ENCODE assay signal across 12 mouse cellular contexts in the genomic region with DNA sequence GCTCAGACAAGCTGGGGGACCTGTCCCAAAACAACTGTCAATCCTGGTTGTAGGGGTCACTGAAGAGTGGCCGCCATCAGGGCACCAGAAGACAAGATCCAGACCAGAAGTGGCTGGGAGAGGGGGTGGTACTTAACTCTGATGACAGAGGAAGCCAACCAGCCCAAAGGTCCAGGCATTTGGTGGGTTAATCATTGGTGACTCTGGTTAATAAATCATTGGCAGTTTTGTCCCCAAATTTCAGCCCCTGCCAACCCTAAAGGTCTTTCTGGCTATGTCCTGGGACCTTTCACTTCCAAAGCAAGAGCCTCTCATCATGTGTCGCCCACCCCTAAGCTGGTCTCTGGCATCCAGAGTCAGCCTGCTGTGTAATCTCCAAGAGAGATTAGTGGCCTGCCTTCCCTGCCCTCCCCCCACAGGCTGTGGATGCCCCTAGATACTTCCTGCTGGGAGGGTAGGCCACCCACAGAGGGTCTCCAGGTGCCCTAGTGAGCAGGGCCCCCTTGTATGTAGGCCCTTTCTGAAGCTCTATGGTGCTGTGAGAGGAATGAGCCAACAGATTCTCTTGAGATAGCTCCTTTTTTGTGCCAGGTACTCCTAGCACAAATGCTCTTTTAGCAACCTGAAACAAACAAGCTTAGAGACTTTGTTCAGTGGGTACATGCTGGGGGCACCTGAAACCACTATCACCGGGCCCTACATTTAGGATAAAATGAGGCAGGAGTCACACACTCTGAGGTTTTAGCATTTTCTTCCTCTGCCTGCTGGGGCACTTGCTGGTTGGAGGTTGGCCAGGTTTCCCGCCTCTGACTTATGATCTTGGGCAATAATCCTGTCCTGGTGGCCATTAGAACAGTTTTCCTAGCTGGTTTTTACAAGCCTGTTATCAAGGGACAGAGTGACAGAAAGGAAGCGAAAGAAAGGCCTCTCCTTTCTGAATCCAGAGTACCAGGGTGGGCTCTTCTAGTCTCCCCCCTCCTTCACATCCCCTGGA. TPM values are rescaled to one million over a fixed set of nuclear protein-coding genes. Genes with fewer than 3 reads are reported as not detected.
DNase-seq lines count a peak whose midpoint lies in the region; ATAC-seq and TF ChIP-seq lines count a peak whose summit lies in the region.
"Had no signal": no experiment of that assay in that cellular context is flagged by ENCODE, and none has a peak within 500 bp of the region (broad histone marks: within the 10 kb centered on the region; RNA-seq: fewer than 3 reads in every experiment).

No protein-coding gene starts in this region.

- no peak for DNase-seq in forebrain, embryonic 11.5 days (ENCODE audit: low spot score)
- peak; percentile 58 for DNase-seq in retina, postnatal 1 day
- no peak for DNase-seq in retina, embryonic 14.5 days (ENCODE audit: low spot score)
- DNase-seq in kidney, postnatal 25 days, result peak; percentile 83 to 85
- DNase-seq in ovary, postnatal 10 days (ENCODE audit: low spot score), result no peak
- no peak for DNase-seq in embryo, embryonic 10.5 days (ENCODE audit: low spot score)
- DNase-seq: gastrocnemius, postnatal 25 days; thymus, adult 2 months had no signal

- H3K9me3 ChIP-seq in forebrain, embryonic 12.5 days, result no peaks in the 10 kb centered on the region
- H3K9me3 ChIP-seq in forebrain, embryonic 11.5 days (ENCODE audit: control insufficient read depth, low read length), result no peaks in the 10 kb centered on the region
- H3K9me3 ChIP-seq: embryonic facial prominence, embryonic 15.5 days; midbrain, embryonic 13.5 days had no signal

- no peak for TF ChIP-seq POLR2A in small intestine, adult 2 months (IDR thresholded peaks at IDR 0.05; ENCODE audit: low read depth, low read length)

- H3K27me3 ChIP-seq in forebrain, embryonic 12.5 days, result no peaks in the 10 kb centered on the region
- H3K27me3 ChIP-seq in forebrain, embryonic 11.5 days (ENCODE audit: control insufficient read depth, insufficient read depth, low read length), result no peaks in the 10 kb centered on the region
- H3K27me3 ChIP-seq in small intestine, adult 2 months (ENCODE audit: control insufficient read depth, insufficient read depth, low read length), result no peaks in the 10 kb centered on the region
- H3K27me3 ChIP-seq: embryonic facial prominence, embryonic 15.5 days; midbrain, embryonic 13.5 days had no signal

- H3K4me3 ChIP-seq in forebrain, embryonic 12.5 days (replicated peaks), result no peak overlapping the region
- H3K4me3 ChIP-seq in forebrain, embryonic 11.5 days (ENCODE audit: low read depth, low read length), result no peak overlapping the region
- no peak overlapping the region for H3K4me3 ChIP-seq in small intestine, adult 2 months (ENCODE audit: low read depth, low read length)
- H3K4me3 ChIP-seq: embryonic facial prominence, embryonic 15.5 days; midbrain, embryonic 13.5 days had no signal

- H3K4me2 ChIP-seq in forebrain, embryonic 12.5 days, result no peak overlapping the region
- no peak overlapping the region for H3K4me2 ChIP-seq in forebrain, embryonic 11.5 days (ENCODE audit: low read depth, low read length, severe bottlenecking)
- H3K4me2 ChIP-seq: embryonic facial prominence, embryonic 15.5 days; midbrain, embryonic 13.5 days had no signal

- H3K4me1 ChIP-seq in forebrain, embryonic 12.5 days, result peaks cover 88% of the 10 kb centered on the region
- H3K4me1 ChIP-seq in forebrain, embryonic 11.5 days (replicated peaks; ENCODE audit: control insufficient read depth, insufficient read depth, low read length), result peaks cover 23% of the 10 kb centered on the region
- H3K4me1 ChIP-seq in small intestine, adult 2 months (ENCODE audit: control insufficient read depth, insufficient read depth, insufficient read length, low read length), result peaks cover 56% of the 10 kb centered on the region

- no peaks in the 10 kb centered on the region for H3K36me3 ChIP-seq in forebrain, embryonic 12.5 days (replicated peaks)
- H3K36me3 ChIP-seq in forebrain, embryonic 11.5 days (ENCODE audit: control insufficient read depth, insufficient read depth, low read length), result no peaks in the 10 kb centered on the region
- no peaks in the 10 kb centered on the region for H3K36me3 ChIP-seq in small intestine, adult 2 months (ENCODE audit: control insufficient read depth, insufficient read depth, low read length)
- H3K36me3 ChIP-seq: embryonic facial prominence, embryonic 15.5 days; midbrain, embryonic 13.5 days had no signal

- WGBS in forebrain, embryonic 12.5 days, result 64% methylated on average over 5 of the region's 5 CpGs
- 58% methylated on average over 5 of the region's 5 CpGs for WGBS in forebrain, embryonic 11.5 days
- 28% methylated on average over 5 of the region's 5 CpGs for WGBS in small intestine, adult 2 months

- 0 out of 2 replicates have a peak overlapping the region, but pooled peaks have one; percentile 33 for H3K27ac ChIP-seq in forebrain, embryonic 12.5 days
- no peak overlapping the region for H3K27ac ChIP-seq in forebrain, embryonic 11.5 days (ENCODE audit: low read depth, low read length)
- H3K27ac ChIP-seq in small intestine, adult 2 months (ENCODE audit: insufficient read depth, low read depth, low read length), result peak overlapping the region; percentile 24; the same call in 1 of the 2 replicates
- H3K27ac ChIP-seq: embryonic facial prominence, embryonic 15.5 days; midbrain, embryonic 13.5 days had no signal

- no peak overlapping the region for H3K9ac ChIP-seq in forebrain, embryonic 12.5 days
- no peak overlapping the region for H3K9ac ChIP-seq in forebrain, embryonic 11.5 days (ENCODE audit: low read length)
- H3K9ac ChIP-seq: embryonic facial prominence, embryonic 15.5 days; midbrain, embryonic 13.5 days had no signal

- ATAC-seq in forebrain, embryonic 12.5 days (ENCODE audit: low FRiP score), result no peak
- ATAC-seq in forebrain, embryonic 11.5 days (replicated peaks; ENCODE audit: low FRiP score), result no peak
- ATAC-seq: midbrain, embryonic 13.5 days had no signal

- no peak for TF ChIP-seq CTCF in small intestine, adult 2 months (IDR thresholded peaks at IDR 0.05; ENCODE audit: extremely low read depth, insufficient read length, insufficient replicate concordance, low read depth, low read length)

RNA-seq across cellular contexts. Expression of gene Nectin1, which starts 14.5 kb away (rescaled TPM):
- 11.4 and 12.1 TPM in 2 replicates for polyA plus RNA-seq in forebrain, embryonic 12.5 days (2016; fragmentation: Nextera tagmentation; extraction: Ambion mirVana)
- 12.3 and 12.4 TPM in 2 replicates for polyA plus RNA-seq in forebrain, embryonic 11.5 days (2014; fragmentation: Nextera tagmentation; extraction: Ambion mirVana)
- 8.6 and 15.3 TPM in 2 replicates for polyA plus RNA-seq in small intestine, adult 2 months (2012; rRNA removed)

Comparison
In these comparisons a context has a peak if more than half of its experiments do, and no peak if none do; other contexts are left out.
1. DNase-seq: peak in retina, postnatal 1 day (single experiment) and kidney, postnatal 25 days (2 of 2); none in forebrain, embryonic 11.5 days (single experiment), retina, embryonic 14.5 days (single experiment), ovary, postnatal 10 days (single experiment) and embryo, embryonic 10.5 days (single experiment).